Mouse (Mus musculus) CH12.LX (cell line): Measurements from ENCODE around the gene Abca7. TPM values are rescaled to one million over a fixed set of nuclear protein-coding genes. Genes with fewer than 3 reads are reported as not detected.

ENCODE experiments used
- DNase-seq: peaks from one replicate; pipeline ENCODE4 v3.0.0-alpha.2; 2013; ENCODE audit errors: extremely low read depth
- H3K27ac ChIP-seq: 2 replicates; pipeline ENCODE4 v1.5.1; 2012; ENCODE audit warnings: low read depth, mild to moderate bottlenecking, control low read depth, moderate library complexity; ENCODE audit not compliant: insufficient read depth
- H3K27me3 ChIP-seq: replicated peaks from 2 replicates; pipeline ENCODE3; 2012; ENCODE audit warnings: inconsistent platforms
- H3K36me3 ChIP-seq, 2 experiments: replicated peaks in 1 of 2; 2 replicates each; pipeline versions ENCODE3 to v1.6.1; 2012; ENCODE audit warnings: inconsistent platforms in 1 of 2, low read length in 1 of 2, mild to moderate bottlenecking in 1 of 2, mixed read lengths in 1 of 2, moderate library complexity in 1 of 2; ENCODE audit not compliant: control insufficient read depth in 1 of 2, insufficient read depth in 1 of 2
- H3K4me1 ChIP-seq, 2 experiments: 2 replicates each; pipeline ENCODE4 v1.6.1; 2012; ENCODE audit warnings: inconsistent platforms in 1 of 2, moderate library complexity in 1 of 2; ENCODE audit not compliant: insufficient read depth in 2 of 2, control insufficient read depth in 1 of 2
- H3K4me2 ChIP-seq: 2 replicates; pipeline ENCODE4 v1.6.1; 2012; ENCODE audit warnings: low read depth, mild to moderate bottlenecking, control low read depth; ENCODE audit not compliant: poor library complexity, insufficient read depth, severe bottlenecking
- H3K4me3 ChIP-seq, 3 experiments: fragments of 150-350 bp in 1 of 3; sonication (generic) in 1 of 3; replicated peaks in 1 of 3; 2 replicates each; pipeline versions ENCODE3 to v1.5.1; 2011 to 2012; ENCODE audit warnings: low read depth in 2 of 3, low read length in 2 of 3, mild to moderate bottlenecking in 2 of 3, moderate library complexity in 2 of 3, control low read depth in 1 of 3, improper control_type of control experiment in 1 of 3, inconsistent platforms in 1 of 3, mixed read lengths in 1 of 3; ENCODE audit not compliant: poor library complexity in 1 of 3
- H3K79me2 ChIP-seq: replicated peaks from 2 replicates; pipeline ENCODE4 v1.6.1; 2012; ENCODE audit warnings: mild to moderate bottlenecking, moderate library complexity; ENCODE audit not compliant: control insufficient read depth, poor library complexity, insufficient read depth, severe bottlenecking; ENCODE audit errors: extremely low read depth
- H3K9ac ChIP-seq: 2 replicates; pipeline ENCODE4 v1.6.1; 2012; ENCODE audit warnings: low read depth, mild to moderate bottlenecking, control low read depth, moderate library complexity; ENCODE audit not compliant: insufficient read depth
- H3K9me3 ChIP-seq: replicated peaks from 2 replicates; pipeline ENCODE3; 2012; ENCODE audit warnings: low read length, inconsistent platforms, mixed read lengths
- BHLHE40 ChIP-seq: IDR thresholded peaks from 2 replicates; pipeline ENCODE4 v1.6.1; 2011; ENCODE audit warnings: mild to moderate bottlenecking, low read depth, low read length, improper control_type of control experiment
- CHD2 ChIP-seq: IDR thresholded peaks from 2 replicates; pipeline ENCODE4 v1.6.1; 2011; ENCODE audit warnings: low read length, improper control_type of control experiment
- CTCF ChIP-seq, 2 experiments: IDR thresholded peaks in 1 of 2; conservative IDR thresholded peaks in 1 of 2; 2 replicates each; pipeline ENCODE4 v1.5.1; 2011 to 2012; ENCODE audit warnings: low read depth in 2 of 2, low read length in 2 of 2, improper control_type of control experiment in 1 of 2, inconsistent platforms in 1 of 2, mild to moderate bottlenecking in 1 of 2, moderate library complexity in 1 of 2
- EP300 ChIP-seq: IDR thresholded peaks from 2 replicates; pipeline ENCODE4 v1.6.1; 2011; ENCODE audit warnings: low read length, improper control_type of control experiment
- GABPA ChIP-seq: IDR thresholded peaks from 2 replicates; pipeline ENCODE4 v1.6.1; 2012; ENCODE audit warnings: low read depth, low read length, improper control_type of control experiment, inconsistent platforms; ENCODE audit not compliant: insufficient replicate concordance
- HCFC1 ChIP-seq: IDR thresholded peaks from 2 replicates; pipeline ENCODE4 v1.6.1; 2012; ENCODE audit warnings: low read depth, mild to moderate bottlenecking, inconsistent platforms, low read length, improper control_type of control experiment
- IRF4 ChIP-seq: IDR thresholded peaks from 2 replicates; pipeline ENCODE4 v1.6.1; 2014; ENCODE audit warnings: low read depth, mild to moderate bottlenecking, inconsistent platforms, low read length, improper control_type of control experiment
- JUN ChIP-seq: IDR thresholded peaks from 2 replicates; pipeline ENCODE4 v1.6.1; 2011; ENCODE audit warnings: low read depth, mild to moderate bottlenecking, low read length, improper control_type of control experiment, moderate library complexity; ENCODE audit not compliant: insufficient read depth
- JUND ChIP-seq: conservative IDR thresholded peaks from 2 replicates; pipeline ENCODE4 v1.6.1; 2011; ENCODE audit warnings: low read depth, low read length, improper control_type of control experiment
- MAZ ChIP-seq: IDR thresholded peaks from 2 replicates; pipeline ENCODE4 v1.6.1; 2012; ENCODE audit warnings: low read depth, mild to moderate bottlenecking, inconsistent platforms, low read length, improper control_type of control experiment, moderate library complexity
- MEF2A ChIP-seq: IDR thresholded peaks from 2 replicates; pipeline ENCODE4 v1.6.1; 2014; ENCODE audit warnings: low read depth, mild to moderate bottlenecking, inconsistent platforms, low read length, improper control_type of control experiment, borderline replicate concordance
- MYC ChIP-seq: IDR thresholded peaks from 2 replicates; pipeline ENCODE4 v1.6.1; 2011; ENCODE audit warnings: low read depth, mild to moderate bottlenecking, improper control_type of control experiment, low read length
- PAX5 ChIP-seq: IDR thresholded peaks from 2 replicates; pipeline ENCODE4 v1.6.1; 2012; ENCODE audit warnings: low read length, inconsistent platforms, mixed read lengths
- POLR2AphosphoS2 ChIP-seq: IDR thresholded peaks from 2 replicates; pipeline ENCODE4 v1.6.1; 2011; ENCODE audit warnings: low read depth, low read length, improper control_type of control experiment
- RAD21 ChIP-seq: IDR thresholded peaks from 2 replicates; pipeline ENCODE4 v1.6.1; 2011; ENCODE audit warnings: low read depth, mild to moderate bottlenecking, low read length, improper control_type of control experiment, moderate library complexity
- SMC3 ChIP-seq: IDR thresholded peaks from 2 replicates; pipeline ENCODE4 v1.6.1; 2011; ENCODE audit warnings: low read depth, low read length, improper control_type of control experiment
- TBP ChIP-seq: conservative IDR thresholded peaks from 2 replicates; pipeline ENCODE4 v1.6.1; 2011; ENCODE audit warnings: low read depth, low read length, improper control_type of control experiment
- UBTF ChIP-seq: IDR thresholded peaks from 2 replicates; pipeline ENCODE4 v1.6.1; 2012; ENCODE audit warnings: low read depth, mild to moderate bottlenecking, inconsistent platforms, low read length, improper control_type of control experiment, moderate library complexity
- USF2 ChIP-seq: conservative IDR thresholded peaks from 2 replicates; pipeline ENCODE4 v1.6.1; 2011; ENCODE audit warnings: low read depth, low read length, improper control_type of control experiment
- ZKSCAN1 ChIP-seq: IDR thresholded peaks from 2 replicates; pipeline ENCODE4 v1.6.1; 2012; ENCODE audit warnings: low read depth, inconsistent platforms, low read length, improper control_type of control experiment, borderline replicate concordance
- ZNF384 ChIP-seq: IDR thresholded peaks from 2 replicates; pipeline ENCODE4 v1.6.1; 2012; ENCODE audit warnings: low read depth, low read length, improper control_type of control experiment, inconsistent platforms
- dilution Hi-C: fragments of 300-500 bp; cut with MboI; formaldehyde crosslinking; loops from 2 replicates; pipeline ENCODE4 v1.14.3; 2020; ENCODE audit warnings: low sequenced_read_pairs; ENCODE audit not compliant: extremely low pct_unique_long_range_greater_than_20kb, extremely low pct_ligation_motif_present
- in situ Hi-C: fragments of 300-500 bp; cut with MboI; formaldehyde crosslinking; loops from 3 replicates; pipeline ENCODE4 v1.14.3; 2019; ENCODE audit warnings: low sequenced_read_pairs, low pct_ligation_motif_present, low pct_unique_long_range_greater_than_20kb, mixed read lengths
- polyA plus RNA-seq: library from polyadenylated mRNA; unstranded; fragments of >175 nt; gene quantifications from 2 replicates; pipeline ENCODE4 v1.2.1, GENCODE M21; 2012; ENCODE audit warnings: low read depth; ENCODE audit not compliant: insufficient read length
- total RNA-seq, 2 experiments: library from RNA; depleted of rRNA; stranded (reverse); fragments of 300-350 nt in 1 of 2; fragments of >200 nt in 1 of 2; gene quantifications; 2 replicates each; pipeline ENCODE4 v1.2.3; 2012 to 2014

The Abca7 gene
- total and polyA plus RNA-seq, 3 experiments, result 2.3 to 7.0 (median 6.1) TPM

DNA sequence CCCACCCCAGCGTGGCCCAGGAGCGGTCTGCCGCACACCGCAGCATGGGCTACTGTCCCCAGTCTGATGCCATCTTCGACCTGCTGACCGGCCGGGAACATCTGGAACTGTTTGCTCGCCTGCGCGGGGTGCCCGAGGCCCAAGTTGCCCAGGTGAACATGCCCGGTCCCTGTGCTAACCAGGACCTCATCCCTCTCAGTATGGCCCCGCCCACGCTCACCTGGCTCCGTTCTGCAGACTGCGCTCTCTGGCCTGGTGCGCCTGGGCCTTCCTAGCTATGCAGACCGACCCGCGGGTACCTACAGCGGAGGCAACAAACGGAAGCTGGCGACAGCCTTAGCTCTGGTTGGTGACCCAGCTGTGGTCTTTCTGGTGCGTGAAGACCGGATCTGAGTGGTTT lies 17.3 kb downstream of the Abca7 start:
- Histone ChIP-seq H3K27ac (no peak overlapping the region), H3K36me3 (peaks cover 38 to 72% of the 10 kb centered on the region in 2 experiments), H3K79me2 (peaks cover 8% of the 10 kb centered on the region), H3K9ac (no peak overlapping the region), H3K27me3 (no peaks in the 10 kb centered on the region), H3K4me1 (peaks cover 11 to 28% of the 10 kb centered on the region in 2 experiments), H3K4me2 (no peak overlapping the region), H3K4me3 (no peak overlapping the region), H3K9me3 (no peaks in the 10 kb centered on the region)
- dilution Hi-C loops (no loop called here), in situ Hi-C loops (no loop called here)
- no peak for DNase-seq
- TF ChIP-seq IRF4, result no peak
- no peak for TF ChIP-seq RAD21
- no peak for TF ChIP-seq SMC3
- TF ChIP-seq POLR2AphosphoS2, result no peak
- TF ChIP-seq USF2, result no peak
- TF ChIP-seq JUN, result no peak
- no peak for TF ChIP-seq UBTF
- TF ChIP-seq MYC, result no peak
- no peak for TF ChIP-seq ZNF384
- TF ChIP-seq MAZ, result no peak

DNA sequence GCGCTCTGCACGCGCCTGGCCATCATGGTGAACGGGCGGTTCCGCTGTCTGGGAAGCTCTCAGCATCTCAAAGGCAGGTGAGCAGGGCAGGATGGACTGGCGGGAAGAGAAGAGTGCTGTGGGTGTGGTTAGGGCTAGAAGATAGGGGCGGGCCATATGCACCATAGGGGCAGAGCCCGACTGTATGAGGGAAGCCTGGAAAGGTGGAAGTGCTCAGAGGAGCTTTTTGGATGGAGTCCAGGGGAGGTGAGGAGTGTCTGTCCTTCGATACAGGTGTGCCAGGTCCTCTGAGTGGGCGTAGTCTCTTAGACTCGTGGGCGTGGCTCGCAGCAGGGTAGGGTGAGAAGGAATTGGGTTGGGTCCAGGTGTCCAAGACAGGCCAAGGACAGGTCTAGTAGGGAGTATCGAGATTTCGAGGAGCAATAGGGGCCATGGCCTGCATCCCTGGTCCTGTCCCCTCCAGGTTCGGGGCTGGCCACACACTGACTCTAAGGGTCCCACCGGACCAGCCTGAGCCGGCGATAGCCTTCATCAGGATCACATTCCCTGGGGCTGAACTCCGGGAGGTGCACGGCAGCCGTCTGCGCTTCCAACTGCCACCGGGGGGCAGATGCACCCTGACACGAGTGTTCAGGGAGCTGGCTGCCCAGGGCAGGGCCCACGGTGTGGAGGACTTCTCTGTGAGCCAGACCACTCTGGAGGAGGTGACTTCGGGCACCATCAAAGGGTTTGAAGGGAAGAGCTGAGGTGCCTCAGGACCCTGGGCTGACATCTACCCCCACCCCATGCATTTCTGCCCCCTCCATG lies 18.4 kb downstream of the Abca7 start:
- H3K9ac ChIP-seq, result no peak overlapping the region
- in situ Hi-C loops (no loop called here), dilution Hi-C loops (no loop called here)
- no peaks in the 10 kb centered on the region for H3K27me3 ChIP-seq
- DNase-seq, result no peak
- peaks cover 8% of the 10 kb centered on the region for H3K79me2 ChIP-seq
- TF ChIP-seq ZNF384, result no peak
- TF ChIP-seq CTCF (conservative IDR thresholded peaks at IDR 0.05 in 1 of 2, IDR thresholded peaks at IDR 0.05 in 1 of 2; ENCODE audit: low read depth in 2 of 2, low read length in 2 of 2), result peak in 1 of 2 experiments; percentile 71; a peak in 2 of 4 replicates
- no peak for TF ChIP-seq HCFC1
- no peak for TF ChIP-seq GABPA
- peak; percentile 76 for TF ChIP-seq SMC3
- no peak for TF ChIP-seq BHLHE40
- TF ChIP-seq JUND, result no peak
- TF ChIP-seq USF2, result no peak
- TF ChIP-seq EP300, result no peak
- no peak for TF ChIP-seq PAX5
- no peak for TF ChIP-seq ZKSCAN1
- TF ChIP-seq TBP, result no peak
- no peak for TF ChIP-seq UBTF
- peak; percentile 60 for TF ChIP-seq RAD21
- no peak for TF ChIP-seq MEF2A
- TF ChIP-seq CHD2, result no peak
- no peak for TF ChIP-seq MYC
- H3K9me3 ChIP-seq, result no peaks in the 10 kb centered on the region
- peaks cover 12 to 34% of the 10 kb centered on the region in 2 experiments for H3K4me1 ChIP-seq
- no peak overlapping the region for H3K4me2 ChIP-seq
- no peak overlapping the region for H3K4me3 ChIP-seq
- H3K27ac ChIP-seq, result no peak overlapping the region
- H3K36me3 ChIP-seq, result peaks cover 37 to 73% of the 10 kb centered on the region in 2 experiments
